15 mouse cellular contexts compared by ENCODE assay signal in genomic region chr4:31672842-31673171, GRCm38 (mm10).
"Had no signal": no experiment of that assay in that cellular context is flagged by ENCODE, and none has a peak within 500 bp of the region (broad histone marks: within the 10 kb centered on the region; RNA-seq: fewer than 3 reads in every experiment).

No protein-coding gene starts in this region.

- DNase-seq: kidney, adult 11 months; kidney, adult 9 months; kidney, postnatal 36 days; layer of hippocampus, adult 9-11 months; layer of hippocampus, postnatal 36 days; lung, embryonic 14.5 days; lung, postnatal 10 days; lung, postnatal 4 days; right cerebral cortex, adult 18-20 months; right cerebral cortex, postnatal 25 days; thymus, postnatal 36 days had no signal

- H3K36me3 ChIP-seq: limb, embryonic 15.5 days; liver, embryonic 12.5 days had no signal

- H3K4me2 ChIP-seq: limb, embryonic 15.5 days; liver, embryonic 12.5 days; lung, embryonic 14.5 days had no signal

- H3K4me3 ChIP-seq: limb, embryonic 15.5 days; liver, embryonic 12.5 days; myocyte had no signal

- H3K27me3 ChIP-seq: limb, embryonic 15.5 days; liver, embryonic 12.5 days had no signal

- H3K27ac ChIP-seq: kidney, postnatal 0 days; limb, embryonic 15.5 days; liver, embryonic 12.5 days had no signal

- H3K9ac ChIP-seq: limb, embryonic 15.5 days; liver, embryonic 12.5 days; lung, embryonic 14.5 days had no signal

- ATAC-seq: liver, embryonic 12.5 days had no signal

- H3K4me1 ChIP-seq: limb, embryonic 15.5 days; liver, embryonic 12.5 days had no signal

- H3K9me3 ChIP-seq: limb, embryonic 15.5 days; liver, embryonic 12.5 days had no signal
